Mouse (Mus musculus) heart, postnatal 36 days (tissue): ENCODE measurements at regions not wholly inside any gene's neighbourhood (a gene's known extent, or its start where the extent isn't known, plus 50 kb on each side); places are given as distances from the start of the nearest gene placed in this dataset.

ENCODE experiments used
- DNase-seq, 2 experiments: peaks; one replicate each; pipeline ENCODE4 v3.0.0; 2021 to 2022
- intact Hi-C: fragments of 180-260 bp; cut with DNase I; formaldehyde crosslinking; loops from one replicate; pipeline ENCODE4 v1.15.1; 2025

- intact Hi-C loops = no loop called here
- no peak for DNase-seq
Observed at GRCm38 (mm10) chr7:113109481-113109880, 97.8 kb upstream of the Arntl start.

- intact Hi-C loops = no loop called here
- DNase-seq = no peak
Observed at GRCm38 (mm10) chr7:113110867-113111508, 96.3 kb upstream of the Arntl start.

GRCm38 (mm10) chr7:113113266-113113893 is 93.9 kb upstream of the Arntl start:
- no peak for DNase-seq
- intact Hi-C loops = no loop called here

- DNase-seq = no peak
- intact Hi-C loops = no loop called here
Observed at GRCm38 (mm10) chr7:113117599-113117998, 89.7 kb upstream of the Arntl start.

GRCm38 (mm10) chr7:113121911-113122319 is 85.3 kb upstream of the Arntl start:
- DNase-seq = no peak
- intact Hi-C loops = no loop called here

- intact Hi-C loops = no loop called here
- no peak for DNase-seq
Observed at GRCm38 (mm10) chr7:113126010-113126409, 81.3 kb upstream of the Arntl start.

GRCm38 (mm10) chr7:113130552-113130951 is 76.7 kb upstream of the Arntl start:
- intact Hi-C loops = loop anchor here (5.0 to 10.0 kb wide), 2 partner anchors 176 to 728 kb away; partner anchors contain the start of gene Rassf10
- DNase-seq = no peak

- DNase-seq = peak; percentile 73 to 84
- intact Hi-C loops = loop anchor here (1.0 to 10.0 kb wide), 3 partner anchors 177 to 730 kb away; partner anchors contain the start of gene Rassf10
Observed at GRCm38 (mm10) chr7:113131945-113132538, 75.2 kb upstream of the Arntl start.

GRCm38 (mm10) chr7:113133891-113134290 is 73.4 kb upstream of the Arntl start:
- DNase-seq = no peak
- intact Hi-C loops = loop anchor here (1.0 to 10.0 kb wide), 3 partner anchors 179 to 757 kb away; partner anchors contain the start of gene Rassf10

- intact Hi-C loops = loop anchor here (10.0 kb wide), 1 partner anchor 295 kb away; no protein-coding TSS in a partner anchor
- peak in 1 of 2 experiments; percentile 20 for DNase-seq
Observed at GRCm38 (mm10) chr7:113140011-113140438, 67.2 kb upstream of the Arntl start.

GRCm38 (mm10) chr7:113141846-113142683 is 65.2 kb upstream of the Arntl start:
- no peak for DNase-seq
- intact Hi-C loops = loop anchor here (10.0 kb wide), 1 partner anchor 293 kb away; no protein-coding TSS in a partner anchor

- intact Hi-C loops = loop anchor here (1.0 to 10.0 kb wide), 5 partner anchors 24 to 291 kb away; no protein-coding TSS in a partner anchor
- peak; percentile 86 to 95 for DNase-seq
Observed at GRCm38 (mm10) chr7:113143552-113143951, 63.7 kb upstream of the Arntl start.

- intact Hi-C loops = loop anchor here (2.0 to 10.0 kb wide), 2 partner anchors 64 to 290 kb away; no protein-coding TSS in a partner anchor
- DNase-seq = no peak
Observed at GRCm38 (mm10) chr7:113145046-113145445, 62.2 kb upstream of the Arntl start.

GRCm38 (mm10) chr7:113146108-113146507 is 61.2 kb upstream of the Arntl start:
- intact Hi-C loops = loop anchor here (10.0 kb wide), 1 partner anchor 289 kb away; no protein-coding TSS in a partner anchor
- DNase-seq = no peak

- intact Hi-C loops = loop anchor here (10.0 kb wide), 1 partner anchor 288 kb away; no protein-coding TSS in a partner anchor
- DNase-seq = no peak
Observed at GRCm38 (mm10) chr7:113146526-113146925, 60.7 kb upstream of the Arntl start.

GRCm38 (mm10) chr7:113147391-113148332 is 59.6 kb upstream of the Arntl start:
- intact Hi-C loops = loop anchor here (1.0 to 10.0 kb wide), 2 partner anchors 20 to 287 kb away; no protein-coding TSS in a partner anchor

GRCm38 (mm10) chr7:113148700-113149099 is 58.6 kb upstream of the Arntl start:
- intact Hi-C loops = loop anchor here (10.0 kb wide), 1 partner anchor 286 kb away; no protein-coding TSS in a partner anchor
- DNase-seq = no peak

More at GRCm38 (mm10) chr7:113147391-113148332, 59.6 kb upstream of the Arntl start:
- DNase-seq = peak; percentile 61 to 63

GRCm38 (mm10) chr7:113149966-113150470 is 57.2 kb upstream of the Arntl start:
- DNase-seq = no peak
- intact Hi-C loops = loop anchor here (10.0 kb wide), 1 partner anchor 285 kb away; no protein-coding TSS in a partner anchor

GRCm38 (mm10) chr7:113150789-113151188 is 56.5 kb upstream of the Arntl start:
- DNase-seq = peak in 1 of 2 experiments; percentile 20
- intact Hi-C loops = no loop called here
